Mouse (Mus musculus) midbrain, embryonic 14.5 days (tissue): ENCODE data around the gene Bik. TPM values are rescaled to one million over a fixed set of nuclear protein-coding genes. Genes with fewer than 3 reads are reported as not detected.

ENCODE experiments used
- ATAC-seq: fragments of 200-750 bp; cut with Nextera tagmentation; 2 replicates; pipeline ENCODE4 v1.8.0; 2017; ENCODE audit warnings: moderate number of reproducible peaks, moderate library complexity; ENCODE audit not compliant: low FRiP score, low TSS enrichment
- DNase-seq: peaks from one replicate; pipeline ENCODE4 v3.0.0-alpha.2; 2015
- H3K27ac ChIP-seq: fragments of 300-500 bp; sonication (generic); replicated peaks from 2 replicates; pipeline ENCODE4 v1.5.1; 2014; ENCODE audit warnings: mild to moderate bottlenecking, low read depth, low read length, moderate library complexity
- H3K27me3 ChIP-seq: fragments of 300-500 bp; sonication (generic); 2 replicates; pipeline ENCODE4 v1.6.1; 2014; ENCODE audit warnings: low read length, control low read depth, mixed read lengths; ENCODE audit not compliant: control insufficient read depth, insufficient read depth
- H3K36me3 ChIP-seq: fragments of 300-500 bp; sonication (generic); 2 replicates; pipeline ENCODE4 v1.6.1; 2014; ENCODE audit warnings: low read length, control low read depth; ENCODE audit not compliant: control insufficient read depth, insufficient read depth
- H3K4me1 ChIP-seq: fragments of 300-500 bp; sonication (generic); 2 replicates; pipeline ENCODE4 v1.6.1; 2014; ENCODE audit warnings: mild to moderate bottlenecking, antibody characterized with exemption, low read length, control low read depth; ENCODE audit not compliant: control insufficient read depth, insufficient read depth
- H3K4me2 ChIP-seq: fragments of 300-500 bp; sonication (generic); 2 replicates; pipeline ENCODE4 v1.6.1; 2014; ENCODE audit warnings: mild to moderate bottlenecking, low read length, moderate library complexity
- H3K4me3 ChIP-seq: fragments of 300-500 bp; sonication (generic); replicated peaks from 2 replicates; pipeline ENCODE4 v1.5.1; 2014; ENCODE audit warnings: low read depth, low read length
- H3K9ac ChIP-seq: fragments of 300-500 bp; sonication (generic); replicated peaks from 2 replicates; pipeline ENCODE4 v1.6.1; 2014; ENCODE audit warnings: mild to moderate bottlenecking, low read length, moderate library complexity
- H3K9me3 ChIP-seq: fragments of 300-500 bp; sonication (generic); 2 replicates; pipeline ENCODE4 v1.6.1; 2016; ENCODE audit warnings: low read length, control low read depth, mixed read lengths; ENCODE audit not compliant: control insufficient read depth
- WGBS: fragments of 180-500 bp; shearing (Covaris S2); extraction: QIAGEN DNeasy Blood & Tissue Kit; methylation state at CpG from one replicate; pipeline ENCODE4 v1.1.7; 2014; 5-methylcytosine and 5-hydroxymethylcytosine counted together
- polyA plus RNA-seq: library from polyadenylated mRNA; unstranded; fragments of >200 nt; fragmentation: Nextera tagmentation; extraction: Ambion mirVana; gene quantifications from 2 replicates; pipeline ENCODE4 v1.2.1, GENCODE M21; 2014

Bik gene
- polyA plus RNA-seq: 0.30 and 0.49 TPM in 2 replicates

GRCm38 (mm10) chr15:83526424-83527091, at the start of gene Bik:
Gene Bik, plus strand, starts transcription at chr15:83526862.
- no peaks in the 10 kb centered on the region for H3K36me3 ChIP-seq
- DNase-seq (peak; percentile 70), ATAC-seq (no peak)
- peaks cover 32% of the 10 kb centered on the region for H3K27me3 ChIP-seq
- under 1% methylated on average over 45 of the region's 45 CpGs for WGBS
- H3K4me2 ChIP-seq: peak within 1 kb of the TSS; percentile 87
- peaks cover 4% of the 10 kb centered on the region; the same call in 1 of the 2 replicates for H3K4me1 ChIP-seq
- no peaks in the 10 kb centered on the region for H3K9me3 ChIP-seq
- peak within 1 kb of the TSS; percentile 42; the same call in 1 of the 2 replicates for H3K9ac ChIP-seq
- H3K4me3 ChIP-seq: peak within 1 kb of the TSS; percentile 42
- no peak within 1 kb of the TSS for H3K27ac ChIP-seq

GRCm38 (mm10) chr15:83478096-83478495, 48.6 kb upstream of the Bik start:
- Histone ChIP-seq H3K9me3 (no peaks in the 10 kb centered on the region), H3K9ac (no peak overlapping the region), H3K4me3 (no peak overlapping the region), H3K27me3 (no peaks in the 10 kb centered on the region), H3K4me2 (no peak overlapping the region), H3K27ac (no peak overlapping the region), H3K36me3 (0 out of 2 replicates have a peak, but pooled peaks cover 3% of the 10 kb centered on the region), H3K4me1 (no peaks in the 10 kb centered on the region)
- ATAC-seq (no peak), DNase-seq (no peak)
- WGBS: 72% methylated on average over 3 of the region's 3 CpGs

GRCm38 (mm10) chr15:83479818-83480217, 46.8 kb upstream of the Bik start:
- WGBS: 88% methylated on average over 4 of the region's 4 CpGs

GRCm38 (mm10) chr15:83481236-83481780, 45.4 kb upstream of the Bik start:
- H3K9ac ChIP-seq: no peak overlapping the region
- H3K9me3 ChIP-seq: no peaks in the 10 kb centered on the region
- H3K36me3 ChIP-seq: peaks cover 27% of the 10 kb centered on the region
- WGBS: 74% methylated on average over 10 of the region's 10 CpGs
- DNase-seq: no peak
- no peaks in the 10 kb centered on the region for H3K4me1 ChIP-seq
- no peak overlapping the region for H3K27ac ChIP-seq
- no peaks in the 10 kb centered on the region for H3K27me3 ChIP-seq
- no peak for ATAC-seq
- no peak overlapping the region for H3K4me2 ChIP-seq
- H3K4me3 ChIP-seq: no peak overlapping the region

More at GRCm38 (mm10) chr15:83479818-83480217, 46.8 kb upstream of the Bik start:
- ATAC-seq (no peak), DNase-seq (no peak)
- H3K9ac ChIP-seq: no peak overlapping the region
- no peaks in the 10 kb centered on the region for H3K4me1 ChIP-seq
- H3K4me2 ChIP-seq: no peak overlapping the region
- no peak overlapping the region for H3K27ac ChIP-seq
- peaks cover 13% of the 10 kb centered on the region for H3K36me3 ChIP-seq
- H3K27me3 ChIP-seq: no peaks in the 10 kb centered on the region
- H3K9me3 ChIP-seq: no peaks in the 10 kb centered on the region
- H3K4me3 ChIP-seq: no peak overlapping the region

GRCm38 (mm10) chr15:83482645-83483224, 43.9 kb upstream of the Bik start:
- Histone ChIP-seq H3K27me3 (no peaks in the 10 kb centered on the region), H3K4me1 (no peaks in the 10 kb centered on the region), H3K9ac (no peak overlapping the region), H3K36me3 (peaks cover 41% of the 10 kb centered on the region), H3K27ac (no peak overlapping the region), H3K9me3 (no peaks in the 10 kb centered on the region), H3K4me2 (no peak overlapping the region), H3K4me3 (no peak overlapping the region)
- DNase-seq (peak; percentile 18), ATAC-seq (no peak)
- 72% methylated on average over 8 of the region's 8 CpGs for WGBS

- Histone ChIP-seq H3K4me3 (no peak overlapping the region), H3K4me2 (no peak overlapping the region), H3K4me1 (no peaks in the 10 kb centered on the region), H3K9ac (no peak overlapping the region), H3K27me3 (no peaks in the 10 kb centered on the region), H3K9me3 (no peaks in the 10 kb centered on the region), H3K36me3 (peaks cover 48% of the 10 kb centered on the region), H3K27ac (no peak overlapping the region)
- 42% methylated on average over 2 of the region's 2 CpGs for WGBS
- ATAC-seq (no peak), DNase-seq (peak; percentile 34)
Observed at GRCm38 (mm10) chr15:83483482-83483881, 43.2 kb upstream of the Bik start.

- ATAC-seq: no peak
- H3K4me3 ChIP-seq: no peak overlapping the region
- H3K27me3 ChIP-seq: no peaks in the 10 kb centered on the region
- 90% methylated on average over 10 of the region's 10 CpGs for whole genome bisulfite sequencing
- H3K27ac ChIP-seq: no peak overlapping the region
- no peaks in the 10 kb centered on the region for H3K9me3 ChIP-seq
- H3K4me2 ChIP-seq: no peak overlapping the region
- H3K4me1 ChIP-seq: no peaks in the 10 kb centered on the region
- DNase-seq: no peak
- no peak overlapping the region for H3K9ac ChIP-seq
- peaks cover 56% of the 10 kb centered on the region for H3K36me3 ChIP-seq
Observed at GRCm38 (mm10) chr15:83484311-83484710, 42.4 kb upstream of the Bik start.

- DNase-seq (no peak), ATAC-seq (no peak)
- Histone ChIP-seq H3K4me2 (no peak overlapping the region), H3K4me3 (no peak overlapping the region), H3K4me1 (no peaks in the 10 kb centered on the region), H3K9ac (no peak overlapping the region), H3K36me3 (peaks cover 88% of the 10 kb centered on the region), H3K9me3 (no peaks in the 10 kb centered on the region), H3K27me3 (no peaks in the 10 kb centered on the region), H3K27ac (no peak overlapping the region)
- 80% methylated on average over 9 of the region's 9 CpGs for WGBS
Observed at GRCm38 (mm10) chr15:83487477-83488115, 39.1 kb upstream of the Bik start.
